Mouse (Mus musculus): ENCODE measurements at regions not wholly inside any gene's neighbourhood (a gene's known extent, or its start where the extent isn't known, plus 50 kb on each side); places are given as distances from the start of the nearest gene placed in this dataset.

- ATAC-seq (ENCODE audit: low FRiP score, low TSS enrichment): peak; percentile 9; the same call in 1 of the 2 replicates
Observed at GRCm38 (mm10) chr5:45932970-45933369, 75.6 kb upstream of the Lcorl start.

GRCm38 (mm10) chr5:45931252-45931651, 73.8 kb upstream of the Lcorl start:
- H3K4me1 ChIP-seq (ENCODE audit: control insufficient read depth, insufficient read depth, low read length): peaks cover 8% of the 10 kb centered on the region; the same call in 1 of the 2 replicates
- ATAC-seq (ENCODE audit: low FRiP score, low TSS enrichment): no peak
- H3K4me2 ChIP-seq (ENCODE audit: low read length): no peak overlapping the region
- 93% methylated on average over 2 of the region's 2 CpGs for WGBS
- H3K36me3 ChIP-seq (ENCODE audit: control insufficient read depth, insufficient read depth, low read length): no peaks in the 10 kb centered on the region
- no peaks in the 10 kb centered on the region for H3K9me3 ChIP-seq (ENCODE audit: control insufficient read depth, low read length)
- no peak overlapping the region for H3K4me3 ChIP-seq (replicated peaks; ENCODE audit: low read depth, low read length)
- no peaks in the 10 kb centered on the region for H3K27me3 ChIP-seq (ENCODE audit: control insufficient read depth, insufficient read depth, low read length)
- no peak overlapping the region for H3K9ac ChIP-seq (replicated peaks; ENCODE audit: low read length)
- DNase-seq: no peak
- H3K27ac ChIP-seq (replicated peaks; ENCODE audit: low read depth, low read length): no peak overlapping the region

More at GRCm38 (mm10) chr5:45932970-45933369, 75.6 kb upstream of the Lcorl start:
- peak; percentile 58 for DNase-seq
- Histone ChIP-seq H3K4me3 (replicated peaks; ENCODE audit: low read depth, low read length) (no peak overlapping the region), H3K27ac (replicated peaks; ENCODE audit: low read depth, low read length) (no peak overlapping the region), H3K9ac (replicated peaks; ENCODE audit: low read length) (no peak overlapping the region), H3K36me3 (ENCODE audit: control insufficient read depth, insufficient read depth, low read length) (no peaks in the 10 kb centered on the region), H3K4me2 (ENCODE audit: low read length) (peak overlapping the region; percentile 17; the same call in 1 of the 2 replicates), H3K9me3 (ENCODE audit: control insufficient read depth, low read length) (no peaks in the 10 kb centered on the region), H3K4me1 (ENCODE audit: control insufficient read depth, insufficient read depth, low read length) (peaks cover 8% of the 10 kb centered on the region; the same call in 1 of the 2 replicates), H3K27me3 (ENCODE audit: control insufficient read depth, insufficient read depth, low read length) (no peaks in the 10 kb centered on the region)
- WGBS: 38% methylated on average over 4 of the region's 4 CpGs

GRCm38 (mm10) chr5:45925879-45926410, 68.5 kb upstream of the Lcorl start:
- ATAC-seq (ENCODE audit: low FRiP score, low TSS enrichment) (no peak), DNase-seq (no peak)
- Histone ChIP-seq H3K9me3 (ENCODE audit: control insufficient read depth, low read length) (no peaks in the 10 kb centered on the region), H3K4me1 (ENCODE audit: control insufficient read depth, insufficient read depth, low read length) (0 out of 2 replicates have a peak, but pooled peaks cover 2% of the 10 kb centered on the region), H3K4me3 (replicated peaks; ENCODE audit: low read depth, low read length) (no peak overlapping the region), H3K36me3 (ENCODE audit: control insufficient read depth, insufficient read depth, low read length) (no peaks in the 10 kb centered on the region), H3K4me2 (ENCODE audit: low read length) (no peak overlapping the region), H3K9ac (replicated peaks; ENCODE audit: low read length) (no peak overlapping the region), H3K27ac (replicated peaks; ENCODE audit: low read depth, low read length) (no peak overlapping the region), H3K27me3 (ENCODE audit: control insufficient read depth, insufficient read depth, low read length) (no peaks in the 10 kb centered on the region)
- WGBS: 78% methylated on average over 9 of the region's 9 CpGs

- DNase-seq (no peak), ATAC-seq (ENCODE audit: low FRiP score, low TSS enrichment) (no peak)
- Histone ChIP-seq H3K4me2 (ENCODE audit: low read length) (no peak overlapping the region), H3K36me3 (ENCODE audit: control insufficient read depth, insufficient read depth, low read length) (no peaks in the 10 kb centered on the region), H3K4me3 (replicated peaks; ENCODE audit: low read depth, low read length) (no peak overlapping the region), H3K9ac (replicated peaks; ENCODE audit: low read length) (no peak overlapping the region), H3K9me3 (ENCODE audit: control insufficient read depth, low read length) (no peaks in the 10 kb centered on the region), H3K4me1 (ENCODE audit: control insufficient read depth, insufficient read depth, low read length) (no peaks in the 10 kb centered on the region), H3K27me3 (ENCODE audit: control insufficient read depth, insufficient read depth, low read length) (no peaks in the 10 kb centered on the region), H3K27ac (replicated peaks; ENCODE audit: low read depth, low read length) (no peak overlapping the region)
- 86% methylated on average over 3 of the region's 3 CpGs for WGBS
Observed at GRCm38 (mm10) chr5:45923907-45924594, 66.6 kb upstream of the Lcorl start.
